Mouse (Mus musculus): Measurements from ENCODE around the gene Cln3. TPM values are rescaled to one million over a fixed set of nuclear protein-coding genes. Genes with fewer than 3 reads are reported as not detected.
A peak's percentile ranks its signal among the peaks of the same experiment; 100 is the strongest.

The Cln3 gene
- polyA plus RNA-seq, 1 experiment = 118 TPM

DNA sequence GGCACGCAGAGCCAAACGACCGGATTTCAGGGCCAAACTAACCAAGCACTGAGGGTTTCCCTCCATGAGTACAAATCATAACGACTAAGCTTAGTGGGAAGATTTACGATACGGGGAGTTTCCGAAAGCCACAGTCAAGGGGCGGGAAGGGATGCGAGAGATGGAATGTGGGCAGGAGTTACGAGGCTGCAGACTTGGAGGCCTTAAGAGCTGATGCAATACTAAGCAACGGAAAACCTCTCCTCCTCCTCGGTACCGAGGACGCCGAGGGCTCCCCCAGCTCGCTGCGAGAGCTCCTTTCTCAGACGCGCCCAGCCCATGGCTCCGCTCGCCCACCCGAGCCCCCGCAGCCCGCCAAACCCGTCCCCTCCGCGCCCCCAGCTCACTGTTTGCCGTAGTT, 19.9 kb downstream of the Cln3 start:
- Histone ChIP-seq H3K27me3 (ENCODE audit: control insufficient read depth, insufficient read depth, low read length) (no peaks in the 10 kb centered on the region), H3K4me1 (ENCODE audit: control insufficient read depth, insufficient read depth, insufficient read length) (no peaks in the 10 kb centered on the region), H3K4me3 (ENCODE audit: extremely low read depth, insufficient read depth, insufficient read length) (peak overlapping the region; percentile 91), H3K27ac (ENCODE audit: insufficient read depth, low read length) (peak overlapping the region; percentile 68), H3K36me3 (ENCODE audit: control insufficient read depth, insufficient read depth, low read length) (peaks cover 28% of the 10 kb centered on the region)
- TF ChIP-seq POLR2A (IDR thresholded peaks at IDR 0.05; ENCODE audit: low read depth, low read length) (no peak), CTCF (IDR thresholded peaks at IDR 0.05; ENCODE audit: extremely low read depth, insufficient read depth, insufficient read length, insufficient replicate concordance) (no peak)
- WGBS = under 1% methylated on average over 28 of the region's 28 CpGs
- no peak for DNase-seq (ENCODE audit: low read depth in 1 of 2, low spot score in 2 of 2)

DNA sequence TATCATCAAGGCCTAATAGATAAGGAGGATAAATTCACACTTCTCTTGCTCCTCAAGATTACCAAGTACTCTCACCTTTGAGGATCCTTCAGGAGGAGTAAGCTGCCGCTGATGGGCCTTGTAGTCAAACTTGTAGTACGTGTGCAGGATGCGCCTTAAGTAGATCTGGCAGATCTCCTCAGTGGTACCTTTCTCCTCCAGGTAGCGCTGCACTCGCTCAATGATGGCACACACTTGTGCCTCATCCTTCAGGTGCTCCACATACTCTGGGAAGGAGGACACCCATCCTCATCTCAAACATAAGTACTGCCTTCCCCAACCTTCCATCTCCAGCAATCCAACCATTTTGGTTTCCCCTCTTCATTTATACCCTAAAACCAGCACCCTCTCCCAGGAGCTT, 29.0 kb downstream of the Cln3 start:
- TF ChIP-seq CTCF (IDR thresholded peaks at IDR 0.05; ENCODE audit: extremely low read depth, insufficient read depth, insufficient read length, insufficient replicate concordance) (no peak), POLR2A (IDR thresholded peaks at IDR 0.05; ENCODE audit: low read depth, low read length) (no peak)
- H3K4me3 ChIP-seq (ENCODE audit: extremely low read depth, insufficient read depth, insufficient read length) = no peak overlapping the region
- H3K27me3 ChIP-seq (ENCODE audit: control insufficient read depth, insufficient read depth, low read length) = no peaks in the 10 kb centered on the region
- H3K36me3 ChIP-seq (ENCODE audit: control insufficient read depth, insufficient read depth, low read length) = peaks cover 67% of the 10 kb centered on the region
- no peaks in the 10 kb centered on the region for H3K4me1 ChIP-seq (ENCODE audit: control insufficient read depth, insufficient read depth, insufficient read length)
- H3K27ac ChIP-seq (ENCODE audit: insufficient read depth, low read length) = no peak overlapping the region
- WGBS = 97% methylated on average over 5 of the region's 5 CpGs
- DNase-seq (ENCODE audit: low read depth in 1 of 2, low spot score in 2 of 2) = no peak

DNA sequence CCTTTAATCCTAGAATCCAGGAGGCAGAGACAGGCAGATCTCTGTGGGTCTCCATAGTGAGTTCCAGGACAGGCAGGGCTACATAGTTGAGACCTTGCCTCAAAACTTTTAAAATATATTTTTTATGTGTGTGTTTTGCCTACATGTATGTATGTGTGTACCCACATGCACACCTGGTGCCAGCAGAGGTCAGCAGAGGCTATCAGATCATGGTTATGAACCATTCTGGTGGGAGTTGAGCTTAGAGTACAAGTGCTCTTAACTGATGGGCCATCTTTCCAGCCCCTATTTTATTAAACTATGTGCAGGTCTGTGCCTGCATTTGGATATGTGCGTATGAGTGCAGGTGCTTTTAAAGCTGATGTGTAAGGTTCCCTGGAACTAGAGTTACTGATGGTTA, 30.8 kb downstream of the Cln3 start:
- H3K27ac ChIP-seq (ENCODE audit: insufficient read depth, low read length) = no peak overlapping the region
- no peaks in the 10 kb centered on the region for H3K27me3 ChIP-seq (ENCODE audit: control insufficient read depth, insufficient read depth, low read length)
- DNase-seq (ENCODE audit: low read depth in 1 of 2, low spot score in 2 of 2) = peak in 1 of 2 experiments; percentile 18
- peaks cover 74% of the 10 kb centered on the region for H3K36me3 ChIP-seq (ENCODE audit: control insufficient read depth, insufficient read depth, low read length)
- no peak for TF ChIP-seq POLR2A (IDR thresholded peaks at IDR 0.05; ENCODE audit: low read depth, low read length)
- TF ChIP-seq CTCF (IDR thresholded peaks at IDR 0.05; ENCODE audit: extremely low read depth, insufficient read depth, insufficient read length, insufficient replicate concordance) = no peak
- 89% methylated on average over 1 of the region's 1 CpGs for WGBS
- no peaks in the 10 kb centered on the region for H3K4me1 ChIP-seq (ENCODE audit: control insufficient read depth, insufficient read depth, insufficient read length)
- H3K4me3 ChIP-seq (ENCODE audit: extremely low read depth, insufficient read depth, insufficient read length) = no peak overlapping the region

GRCm38 (mm10) chr7:126545631-126546030, 40.0 kb downstream of the Cln3 start:
- H3K27ac ChIP-seq (ENCODE audit: insufficient read depth, low read length) = no peak overlapping the region
- H3K4me1 ChIP-seq (ENCODE audit: control insufficient read depth, insufficient read depth, insufficient read length) = no peaks in the 10 kb centered on the region
- H3K36me3 ChIP-seq (ENCODE audit: control insufficient read depth, insufficient read depth, low read length) = peaks cover 47% of the 10 kb centered on the region
- H3K4me3 ChIP-seq (ENCODE audit: extremely low read depth, insufficient read depth, insufficient read length) = no peak overlapping the region
- H3K27me3 ChIP-seq (ENCODE audit: control insufficient read depth, insufficient read depth, low read length) = no peaks in the 10 kb centered on the region
- WGBS = 87% methylated on average over 2 of the region's 2 CpGs
- TF ChIP-seq CTCF (IDR thresholded peaks at IDR 0.05; ENCODE audit: extremely low read depth, insufficient read depth, insufficient read length, insufficient replicate concordance) = no peak
- no peak for TF ChIP-seq POLR2A (IDR thresholded peaks at IDR 0.05; ENCODE audit: low read depth, low read length)
- no peak for DNase-seq (ENCODE audit: low read depth in 1 of 2, low spot score in 2 of 2)

- H3K4me1 ChIP-seq (ENCODE audit: control insufficient read depth, insufficient read depth, insufficient read length) = no peaks in the 10 kb centered on the region
- no peak for TF ChIP-seq CTCF (IDR thresholded peaks at IDR 0.05; ENCODE audit: extremely low read depth, insufficient read depth, insufficient read length, insufficient replicate concordance)
- TF ChIP-seq POLR2A (IDR thresholded peaks at IDR 0.05; ENCODE audit: low read depth, low read length) = no peak
- H3K27ac ChIP-seq (ENCODE audit: insufficient read depth, low read length) = no peak overlapping the region
- WGBS = 76% methylated on average over 1 of the region's 1 CpGs
- H3K36me3 ChIP-seq (ENCODE audit: control insufficient read depth, insufficient read depth, low read length) = peaks cover 15% of the 10 kb centered on the region
- H3K4me3 ChIP-seq (ENCODE audit: extremely low read depth, insufficient read depth, insufficient read length) = no peak overlapping the region
- DNase-seq (ENCODE audit: low read depth in 1 of 2, low spot score in 2 of 2) = no peak
- H3K27me3 ChIP-seq (ENCODE audit: control insufficient read depth, insufficient read depth, low read length) = no peaks in the 10 kb centered on the region
Observed at GRCm38 (mm10) chr7:126541661-126542060, 44.0 kb downstream of the Cln3 start.

DNA sequence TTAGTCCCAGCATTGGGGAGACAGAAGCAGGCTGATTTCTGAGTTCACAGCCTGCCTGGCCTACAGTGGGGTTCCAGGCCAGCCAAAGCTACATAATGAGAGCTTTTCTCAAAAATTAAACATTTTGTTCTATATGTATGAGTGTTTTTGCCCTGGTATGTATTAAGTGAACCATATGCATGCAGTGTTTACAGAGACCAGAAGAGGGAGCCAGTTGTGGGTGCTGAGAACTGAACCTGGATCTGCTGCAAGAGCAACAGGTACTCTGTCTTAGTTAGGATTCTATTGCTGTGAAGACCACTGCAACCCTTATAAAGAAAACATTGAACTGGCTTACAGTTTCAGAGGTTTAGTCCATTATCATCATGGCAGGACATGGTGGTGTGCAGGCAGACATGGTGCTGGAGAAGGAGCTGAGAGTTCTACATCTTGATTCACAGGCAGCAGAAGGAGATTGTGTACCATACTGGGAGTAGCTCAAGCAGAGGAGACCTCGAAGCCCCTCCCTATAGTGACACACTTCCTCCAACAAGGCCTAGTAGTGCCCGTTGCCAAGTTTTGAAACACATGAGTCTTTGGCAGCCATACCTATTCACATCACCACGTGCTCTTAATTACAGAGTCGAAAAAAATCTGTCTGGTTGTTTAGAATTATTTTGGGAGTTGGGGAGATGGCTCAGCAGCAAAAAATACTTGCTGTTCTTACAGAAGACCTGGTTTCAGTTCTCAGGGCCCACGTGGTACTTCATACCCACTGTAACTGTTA, 47.6 kb downstream of the Cln3 start:
- peak in 1 of 2 experiments; percentile 32 for DNase-seq (ENCODE audit: low read depth in 1 of 2, low spot score in 2 of 2)
- 76% methylated on average over 5 of the region's 5 CpGs for WGBS
- Histone ChIP-seq H3K36me3 (ENCODE audit: control insufficient read depth, insufficient read depth, low read length) (no peaks in the 10 kb centered on the region), H3K27me3 (ENCODE audit: control insufficient read depth, insufficient read depth, low read length) (peaks cover 5% of the 10 kb centered on the region), H3K4me3 (ENCODE audit: extremely low read depth, insufficient read depth, insufficient read length) (no peak overlapping the region), H3K27ac (ENCODE audit: insufficient read depth, low read length) (no peak overlapping the region), H3K4me1 (ENCODE audit: control insufficient read depth, insufficient read depth, insufficient read length) (peaks cover 4% of the 10 kb centered on the region; the same call in 1 of the 2 replicates)
- TF ChIP-seq CTCF (IDR thresholded peaks at IDR 0.05; ENCODE audit: extremely low read depth, insufficient read depth, insufficient read length, insufficient replicate concordance) = no peak
- no peak for TF ChIP-seq POLR2A (IDR thresholded peaks at IDR 0.05; ENCODE audit: low read depth, low read length)

GRCm38 (mm10) chr7:126536466-126536865, 49.2 kb downstream of the Cln3 start:
- DNase-seq (ENCODE audit: low read depth in 1 of 2, low spot score in 2 of 2) = no peak
- H3K4me1 ChIP-seq (ENCODE audit: control insufficient read depth, insufficient read depth, insufficient read length) = peaks cover 4% of the 10 kb centered on the region; the same call in 1 of the 2 replicates
- no peak overlapping the region for H3K4me3 ChIP-seq (ENCODE audit: extremely low read depth, insufficient read depth, insufficient read length)
- no peaks in the 10 kb centered on the region for H3K36me3 ChIP-seq (ENCODE audit: control insufficient read depth, insufficient read depth, low read length)
- WGBS = 78% methylated on average over 9 of the region's 9 CpGs
- TF ChIP-seq CTCF (IDR thresholded peaks at IDR 0.05; ENCODE audit: extremely low read depth, insufficient read depth, insufficient read length, insufficient replicate concordance) (no peak), POLR2A (IDR thresholded peaks at IDR 0.05; ENCODE audit: low read depth, low read length) (no peak)
- no peak overlapping the region for H3K27ac ChIP-seq (ENCODE audit: insufficient read depth, low read length)
- H3K27me3 ChIP-seq (ENCODE audit: control insufficient read depth, insufficient read depth, low read length) = peaks cover 5% of the 10 kb centered on the region
